In the genomic region with DNA sequence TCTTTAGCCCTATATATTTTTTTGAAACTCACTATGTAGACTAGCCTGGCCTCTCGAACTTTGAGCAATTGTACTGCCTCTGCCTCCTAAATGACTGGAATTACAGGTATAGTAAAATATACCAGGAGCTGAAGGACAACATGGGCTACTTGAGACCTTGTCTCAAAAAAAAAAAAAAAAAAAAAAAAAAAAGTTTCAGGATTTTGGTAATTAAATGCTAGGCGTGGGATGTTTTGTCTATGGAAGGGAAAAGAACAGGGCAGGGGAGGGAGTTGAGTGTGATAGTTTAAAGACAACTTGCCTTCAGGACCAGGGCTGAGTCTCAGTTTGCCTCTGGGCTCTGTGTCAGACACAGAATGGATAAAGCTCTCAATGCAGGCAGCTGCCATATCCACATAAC, we compare ENCODE assay signal across 18 mouse cellular contexts. TPM values are rescaled to one million over a fixed set of nuclear protein-coding genes. Genes with fewer than 3 reads are reported as not detected.
DNase-seq lines count a peak whose midpoint lies in the region; ATAC-seq and TF ChIP-seq lines count a peak whose summit lies in the region.
"Had no signal": no experiment of that assay in that cellular context is flagged by ENCODE, and none has a peak within 500 bp of the region (broad histone marks: within the 10 kb centered on the region; RNA-seq: fewer than 3 reads in every experiment).

No protein-coding gene starts in this region.

- H3K4me2 ChIP-seq in kidney, embryonic 15.5 days, result no peak overlapping the region
- H3K4me2 ChIP-seq in CH12.LX (ENCODE audit: insufficient read depth, low read depth, poor library complexity, severe bottlenecking), result 0 out of 2 replicates have a peak overlapping the region, but pooled peaks have one; percentile 75
- no peak overlapping the region for H3K4me2 ChIP-seq in liver, embryonic 11.5 days

- peaks cover 58% of the 10 kb centered on the region for H3K4me1 ChIP-seq in kidney, embryonic 15.5 days
- H3K4me1 ChIP-seq in CH12.LX (ENCODE audit: control insufficient read depth in 1 of 2, insufficient read depth in 2 of 2) (peaks cover 15 to 69% of the 10 kb centered on the region in 2 experiments), MEL (ENCODE audit: control insufficient read depth in 1 of 2, insufficient read depth in 2 of 2, low read length in 2 of 2) (peaks cover 8 to 22% of the 10 kb centered on the region in 2 experiments)
- peaks cover 37% of the 10 kb centered on the region for H3K4me1 ChIP-seq in liver, embryonic 11.5 days (replicated peaks; ENCODE audit: control insufficient read depth, insufficient read depth, low read length)

- no peak; the same call in 1 of the 2 replicates for TF ChIP-seq POLR2A in CH12.LX (IDR thresholded peaks at IDR 0.05; ENCODE audit: low read depth, low read length)
- TF ChIP-seq POLR2A in MEL (IDR thresholded peaks at IDR 0.05; ENCODE audit: control insufficient read depth in 1 of 2, insufficient read depth in 1 of 2, low read depth in 1 of 2, low read length in 2 of 2, poor library complexity in 1 of 2), result peak in 1 of 2 experiments; percentile 10; a peak in 1 of 4 replicates

- no peak overlapping the region for H3K9ac ChIP-seq in kidney, embryonic 15.5 days
- no peak overlapping the region for H3K9ac ChIP-seq in CH12.LX (ENCODE audit: insufficient read depth, low read depth)
- H3K9ac ChIP-seq in MEL (ENCODE audit: control insufficient read depth, low read depth, low read length, poor library complexity, severe bottlenecking), result peak overlapping the region; percentile 92
- no peak overlapping the region for H3K9ac ChIP-seq in liver, embryonic 11.5 days (ENCODE audit: low read depth, low read length)

- dilution Hi-C loops in CH12.LX (cut with MboI; ENCODE audit: extremely low pct_ligation_motif_present, extremely low pct_unique_long_range_greater_than_20kb, low sequenced_read_pairs), result no loop called here

- peaks cover 43% of the 10 kb centered on the region for H3K36me3 ChIP-seq in kidney, embryonic 15.5 days
- H3K36me3 ChIP-seq in CH12.LX (replicated peaks in 1 of 2; ENCODE audit: control insufficient read depth in 1 of 2, insufficient read depth in 1 of 2, low read length in 1 of 2) (peaks cover 44 to 56% of the 10 kb centered on the region in 2 experiments), MEL (ENCODE audit: control insufficient read depth in 1 of 2, insufficient read depth in 2 of 2, low read length in 2 of 2) (peaks cover 8 to 33% of the 10 kb centered on the region in 2 experiments)
- peaks cover 43% of the 10 kb centered on the region for H3K36me3 ChIP-seq in liver, embryonic 11.5 days (ENCODE audit: control insufficient read depth, insufficient read depth, low read length)

- no peak for DNase-seq in kidney, postnatal 25 days
- DNase-seq in CH12.LX (ENCODE audit: extremely low read depth) (no peak), MEL (ENCODE audit: low read depth, low spot score) (no peak)
- no peak for DNase-seq in liver, embryonic 11.5 days (ENCODE audit: low spot score)
- DNase-seq in testis, postnatal 10 days (ENCODE audit: low spot score), result no peak
- DNase-seq: adrenal gland, postnatal 25 days; kidney, postnatal 10 days; right cerebral cortex, postnatal 4 days; thymus, postnatal 4 days had no signal

- in situ Hi-C loops in CH12.LX (cut with MboI; ENCODE audit: low pct_ligation_motif_present, low pct_unique_long_range_greater_than_20kb, low sequenced_read_pairs), result no loop called here

- TF ChIP-seq CTCF in CH12.LX (conservative IDR thresholded peaks at IDR 0.05 in 1 of 2, IDR thresholded peaks at IDR 0.05 in 1 of 2; ENCODE audit: low read depth in 2 of 2, low read length in 2 of 2) (no peak), MEL (IDR thresholded peaks at IDR 0.05 in 2 of 3, conservative IDR thresholded peaks at IDR 0.05 in 1 of 3; ENCODE audit: control insufficient read depth in 1 of 3, insufficient read depth in 1 of 3, low read depth in 2 of 3, low read length in 3 of 3, poor library complexity in 1 of 3, severe bottlenecking in 1 of 3) (no peak)

- ATAC-seq in kidney, embryonic 15.5 days (replicated peaks; ENCODE audit: low FRiP score), result no peak
- ATAC-seq in liver, embryonic 11.5 days (replicated peaks; ENCODE audit: low FRiP score), result no peak
- ATAC-seq in CD4-positive, CD25-positive, alpha-beta regulatory T cell, adult 4 months, result no peak

- TF ChIP-seq EP300 in CH12.LX (IDR thresholded peaks at IDR 0.05; ENCODE audit: low read length) (no peak), MEL (IDR thresholded peaks at IDR 0.05; ENCODE audit: low read depth in 1 of 2, low read length in 2 of 2) (no peak)

- H3K4me3 ChIP-seq in kidney, embryonic 15.5 days (replicated peaks), result no peak overlapping the region; the same call in 1 of the 2 replicates
- H3K4me3 ChIP-seq in CH12.LX (replicated peaks in 1 of 3; ENCODE audit: low read depth in 2 of 3, low read length in 2 of 3, poor library complexity in 1 of 3) (no peak overlapping the region), MEL (ENCODE audit: control insufficient read depth in 1 of 2, insufficient read depth in 1 of 2, low read depth in 2 of 2, low read length in 2 of 2) (no peak overlapping the region; a peak in 1 of 4 replicates)
- H3K4me3 ChIP-seq in liver, embryonic 11.5 days (ENCODE audit: low read depth, low read length), result peak overlapping the region; percentile 81; the same call in 1 of the 2 replicates

- H3K9me3 ChIP-seq in kidney, embryonic 15.5 days (replicated peaks), result no peaks in the 10 kb centered on the region
- H3K9me3 ChIP-seq in CH12.LX (replicated peaks; ENCODE audit: low read length) (no peaks in the 10 kb centered on the region), MEL (replicated peaks; ENCODE audit: insufficient read depth, low read length) (no peaks in the 10 kb centered on the region)
- H3K9me3 ChIP-seq in liver, embryonic 11.5 days (ENCODE audit: control insufficient read depth, low read length), result no peaks in the 10 kb centered on the region

- no peaks in the 10 kb centered on the region for H3K27me3 ChIP-seq in kidney, embryonic 15.5 days
- no peaks in the 10 kb centered on the region for H3K27me3 ChIP-seq in CH12.LX (replicated peaks)
- no peaks in the 10 kb centered on the region for H3K27me3 ChIP-seq in MEL (ENCODE audit: control insufficient read depth in 1 of 2, insufficient read depth in 2 of 2, low read length in 2 of 2)
- H3K27me3 ChIP-seq in liver, embryonic 11.5 days (replicated peaks; ENCODE audit: control insufficient read depth, insufficient read depth, low read length), result no peaks in the 10 kb centered on the region

- 66% methylated on average over 2 of the region's 2 CpGs for WGBS in kidney, embryonic 15.5 days
- WGBS in liver, embryonic 11.5 days, result 82% methylated on average over 2 of the region's 2 CpGs

- peak overlapping the region; percentile 45; the same call in 1 of the 2 replicates for H3K27ac ChIP-seq in kidney, embryonic 15.5 days
- H3K27ac ChIP-seq in CH12.LX (ENCODE audit: insufficient read depth, low read depth), result no peak overlapping the region
- H3K27ac ChIP-seq in MEL (ENCODE audit: control insufficient read depth, low read depth, low read length), result no peak overlapping the region; the same call in 1 of the 2 replicates
- no peak overlapping the region; the same call in 1 of the 2 replicates for H3K27ac ChIP-seq in liver, embryonic 11.5 days (ENCODE audit: low read depth, low read length)

- H3K79me2 ChIP-seq in CH12.LX (replicated peaks; ENCODE audit: control insufficient read depth, extremely low read depth, insufficient read depth, poor library complexity, severe bottlenecking) (peaks cover 45% of the 10 kb centered on the region), MEL (ENCODE audit: control insufficient read depth, insufficient read depth, low read length, poor library complexity) (peaks cover 51% of the 10 kb centered on the region)

- no peak for TF ChIP-seq RAD21 in CH12.LX (IDR thresholded peaks at IDR 0.05; ENCODE audit: low read depth, low read length)
- TF ChIP-seq RAD21 in MEL (IDR thresholded peaks at IDR 0.05; ENCODE audit: low read depth, low read length), result no peak

RNA-seq across cellular contexts. Expression of a gene that starts 2.0 kb away (rescaled TPM):
- polyA plus RNA-seq in kidney, embryonic 15.5 days (2015; fragmentation: Nextera tagmentation; extraction: Ambion mirVana), result 718 and 736 TPM in 2 replicates
- total RNA-seq in CH12.LX (2012; rRNA removed), result 531 and 594 TPM in 2 replicates
- total RNA-seq in CH12.LX (2014; rRNA removed), result 453 and 486 TPM in 2 replicates
- polyA plus RNA-seq in CH12.LX (2012; ENCODE audit: insufficient read length, low read depth), result 644 and 662 TPM in 2 replicates
- 625 and 639 TPM in 2 replicates for total RNA-seq in MEL (2012; rRNA removed)
- polyA plus RNA-seq in MEL (2012; ENCODE audit: insufficient read depth in 1 of 2, insufficient read length in 2 of 2, low read depth in 1 of 2, low replicate concordance in 2 of 2, missing spikeins in 1 of 2), result 1,000 to 10,000 TPM in 1 of 2 experiments, 100 to 1,000 TPM in 1; 563 to 1,152 TPM
- polyA plus RNA-seq in liver, embryonic 11.5 days (2014; fragmentation: Nextera tagmentation; extraction: Ambion mirVana), result 648 and 680 TPM in 2 replicates
- 100 to 1,000 TPM; 162 to 169 TPM for polyA plus RNA-seq in CD4-positive, CD25-positive, alpha-beta regulatory T cell, adult 4 months (2017; shearing (Covaris generic))

RNA-seq across cellular contexts. Expression of a gene that starts 6.4 kb away (rescaled TPM):
- polyA plus RNA-seq in kidney, embryonic 15.5 days (2015; fragmentation: Nextera tagmentation; extraction: Ambion mirVana), result 588 and 644 TPM in 2 replicates
- total RNA-seq in CH12.LX (2012; rRNA removed) (417 and 467 TPM in 2 replicates), CH12.LX (2014; rRNA removed) (126 and 172 TPM in 2 replicates), MEL (2012; rRNA removed) (364 and 367 TPM in 2 replicates)
- polyA plus RNA-seq in CH12.LX (2012; ENCODE audit: insufficient read length, low read depth) (957 and 958 TPM in 2 replicates), MEL (2012; ENCODE audit: insufficient read depth in 1 of 2, insufficient read length in 2 of 2, low read depth in 1 of 2, low replicate concordance in 2 of 2, missing spikeins in 1 of 2) (100 to 1,000 TPM; 601 to 821 TPM)
- 557 and 561 TPM in 2 replicates for polyA plus RNA-seq in liver, embryonic 11.5 days (2014; fragmentation: Nextera tagmentation; extraction: Ambion mirVana)
- 100 to 1,000 TPM; 554 to 866 TPM for polyA plus RNA-seq in CD4-positive, CD25-positive, alpha-beta regulatory T cell, adult 4 months (2017; shearing (Covaris generic))

RNA-seq across cellular contexts. Expression of a gene that starts 23.1 kb away (rescaled TPM):
- polyA plus RNA-seq in kidney, embryonic 15.5 days (2015; fragmentation: Nextera tagmentation; extraction: Ambion mirVana), result 494 TPM in 2 replicates
- total RNA-seq in CH12.LX (2012; rRNA removed) (582 and 793 TPM in 2 replicates), CH12.LX (2014; rRNA removed) (358 and 361 TPM in 2 replicates), MEL (2012; rRNA removed) (1,072 and 1,078 TPM in 2 replicates)
- polyA plus RNA-seq in CH12.LX (2012; ENCODE audit: insufficient read length, low read depth) (444 and 451 TPM in 2 replicates), MEL (2012; ENCODE audit: insufficient read depth in 1 of 2, insufficient read length in 2 of 2, low read depth in 1 of 2, low replicate concordance in 2 of 2, missing spikeins in 1 of 2) (100 to 1,000 TPM in 1 of 2 experiments, not detected in 1; 600 TPM)
- 601 and 617 TPM in 2 replicates for polyA plus RNA-seq in liver, embryonic 11.5 days (2014; fragmentation: Nextera tagmentation; extraction: Ambion mirVana)
- 10 to 100 TPM in 1 of 2 experiments, 1 to 10 TPM in 1; 8.5 to 42.6 TPM for polyA plus RNA-seq in CD4-positive, CD25-positive, alpha-beta regulatory T cell, adult 4 months (2017; shearing (Covaris generic))

RNA-seq across cellular contexts. Expression of a gene that starts 23.2 kb away (rescaled TPM):
- 193 and 206 TPM in 2 replicates for polyA plus RNA-seq in kidney, embryonic 15.5 days (2015; fragmentation: Nextera tagmentation; extraction: Ambion mirVana)
- total RNA-seq in CH12.LX (2012; rRNA removed) (108 and 114 TPM in 2 replicates), CH12.LX (2014; rRNA removed) (51.7 and 57.0 TPM in 2 replicates), MEL (2012; rRNA removed) (97.3 and 130 TPM in 2 replicates)
- polyA plus RNA-seq in CH12.LX (2012; ENCODE audit: insufficient read length, low read depth) (142 and 145 TPM in 2 replicates), MEL (2012; ENCODE audit: insufficient read depth in 1 of 2, insufficient read length in 2 of 2, low read depth in 1 of 2, low replicate concordance in 2 of 2, missing spikeins in 1 of 2) (100 to 1,000 TPM in 1 of 2 experiments, not detected in 1; 120 TPM)
- 200 and 208 TPM in 2 replicates for polyA plus RNA-seq in liver, embryonic 11.5 days (2014; fragmentation: Nextera tagmentation; extraction: Ambion mirVana)
- polyA plus RNA-seq in CD4-positive, CD25-positive, alpha-beta regulatory T cell, adult 4 months (2017; shearing (Covaris generic)), result 100 to 1,000 TPM; 122 to 134 TPM

RNA-seq across cellular contexts. Expression of a gene that starts 24.1 kb away (rescaled TPM):
- 0.49 and 1.4 TPM in 2 replicates for polyA plus RNA-seq in kidney, embryonic 15.5 days (2015; fragmentation: Nextera tagmentation; extraction: Ambion mirVana)
- not detected in 2 replicates for total RNA-seq in CH12.LX (2012; rRNA removed)
- not detected in 2 replicates for total RNA-seq in CH12.LX (2014; rRNA removed)
- not detected in 2 replicates for polyA plus RNA-seq in CH12.LX (2012; ENCODE audit: insufficient read length, low read depth)
- not detected in 2 replicates for total RNA-seq in MEL (2012; rRNA removed)
- polyA plus RNA-seq in MEL (2012; ENCODE audit: insufficient read depth in 1 of 2, insufficient read length in 2 of 2, low read depth in 1 of 2, low replicate concordance in 2 of 2, missing spikeins in 1 of 2), result not detected
- polyA plus RNA-seq in liver, embryonic 11.5 days (2014; fragmentation: Nextera tagmentation; extraction: Ambion mirVana), result not detected in 2 replicates
- not detected for polyA plus RNA-seq in CD4-positive, CD25-positive, alpha-beta regulatory T cell, adult 4 months (2017; shearing (Covaris generic))
- total RNA-seq: granulocyte monocyte progenitor cell, adult 5-6 weeks; heart, postnatal 25 days; layer of hippocampus, postnatal 14 days; left cerebral cortex, postnatal 36 days; monocyte, adult 5-6 weeks had no signal
- polyA plus RNA-seq: frontal cortex, adult 2 months; stomach, embryonic 14.5 days had no signal
